Mouse (Mus musculus): ENCODE data around the gene Cd69. TPM values are rescaled to one million over a fixed set of nuclear protein-coding genes. Genes with fewer than 3 reads are reported as not detected.

Cd69 gene
- total RNA-seq, 2 experiments from 2014 or later = 0.18 to 0.34 TPM

- no peak for DNase-seq (ENCODE audit: low spot score in 2 of 2)
These were observed 46.1 kb downstream of the Cd69 start for GRCm38 (mm10) chr6:129228935-129229773.

GRCm38 (mm10) chr6:129225078-129225477 lies 50.2 kb downstream of the Cd69 start:
- no peak for DNase-seq (ENCODE audit: low spot score in 2 of 2)

GRCm38 (mm10) chr6:129224090-129224489 lies 51.1 kb downstream of the Cd69 start:
- DNase-seq (ENCODE audit: low spot score in 2 of 2) = no peak

- no peak for DNase-seq (ENCODE audit: low spot score in 2 of 2)
These were observed 51.6 kb downstream of the Cd69 start for GRCm38 (mm10) chr6:129223611-129224010.

- DNase-seq (ENCODE audit: low spot score in 2 of 2) = no peak
These were observed 52.9 kb downstream of the Cd69 start for GRCm38 (mm10) chr6:129222188-129222800.

- no peak for DNase-seq (ENCODE audit: low spot score in 2 of 2)
These were observed 54.2 kb downstream of the Cd69 start for GRCm38 (mm10) chr6:129221053-129221452.

GRCm38 (mm10) chr6:129219897-129220517 lies 55.2 kb downstream of the Cd69 start:
- no peak for DNase-seq (ENCODE audit: low spot score in 2 of 2)

GRCm38 (mm10) chr6:129218191-129218696 lies 57.0 kb downstream of the Cd69 start:
- no peak for DNase-seq (ENCODE audit: low spot score in 2 of 2)

Other genes with a start within 250 kb of the Cd69 start
- not detected for gene Klrb1f, start 229.5 kb downstream of the Cd69 start, total RNA-seq (2021)
- under 1 TPM; 0.29 to 0.47 TPM for gene Clec2e, start 174.5 kb downstream of the Cd69 start, total RNA-seq (2021)
- 10 to 100 TPM; 32.1 to 44.6 TPM for gene Clec2d, start 94.8 kb downstream of the Cd69 start, total RNA-seq (2021)
- not detected for gene 4922502D21Rik, start 56.4 kb upstream of the Cd69 start, total RNA-seq (2021)
- gene Clec12a, start 67.3 kb upstream of the Cd69 start, total RNA-seq (2021) = under 1 TPM; 0.31 to 0.44 TPM
- gene Clec12b, start 110.4 kb upstream of the Cd69 start, total RNA-seq (2021) = under 1 TPM; 0.34 to 0.54 TPM
- under 1 TPM; 0.34 to 0.71 TPM for gene Clec1b, start 121.9 kb upstream of the Cd69 start, total RNA-seq (2021)
- not detected for gene Clec9a, start 133.4 kb upstream of the Cd69 start, total RNA-seq (2021)
- gene Clec1a, start 176.6 kb upstream of the Cd69 start, total RNA-seq (2021) = 1 to 10 TPM; 5.9 to 6.2 TPM
- not detected for gene Olr1, start 231.7 kb upstream of the Cd69 start, total RNA-seq (2021)
- not detected for gene Tmem52b, start 237.1 kb upstream of the Cd69 start, total RNA-seq (2021)

Data from gastrocnemius, postnatal 4 days (tissue).